Mouse (Mus musculus) stomach, embryonic 14.5 days (tissue): ENCODE data around the gene Letm1. TPM values are rescaled to one million over a fixed set of nuclear protein-coding genes. Genes with fewer than 3 reads are reported as not detected.
A peak's percentile ranks its signal among the peaks of the same experiment; 100 is the strongest.

Source experiments
- ATAC-seq: fragments of 200-750 bp; cut with Nextera tagmentation; 2 replicates; pipeline ENCODE4 v1.8.0; 2017; ENCODE audit warnings: low read depth, moderate TSS enrichment; ENCODE audit not compliant: insufficient number of reproducible peaks, insufficient read depth, low FRiP score
- H3K27ac ChIP-seq: fragments of 300-500 bp; sonication (generic); 2 replicates; pipeline ENCODE4 v1.5.1; 2014; ENCODE audit warnings: mild to moderate bottlenecking, low read length, moderate library complexity, mixed read lengths
- H3K27me3 ChIP-seq: fragments of 300-500 bp; sonication (generic); 2 replicates; pipeline ENCODE4 v1.6.1; 2014; ENCODE audit warnings: low read length, control low read depth, mixed read lengths; ENCODE audit not compliant: control insufficient read depth, insufficient read depth
- H3K36me3 ChIP-seq: fragments of 300-500 bp; sonication (generic); 2 replicates; pipeline ENCODE4 v1.6.1; 2014; ENCODE audit warnings: mild to moderate bottlenecking, control low read depth, low read length, moderate library complexity, mixed read lengths; ENCODE audit not compliant: control insufficient read depth, insufficient read depth
- H3K4me1 ChIP-seq: fragments of 300-500 bp; sonication (generic); 2 replicates; pipeline ENCODE4 v1.6.1; 2014; ENCODE audit warnings: low read length, control low read depth, mixed read lengths; ENCODE audit not compliant: control insufficient read depth, insufficient read depth
- H3K4me2 ChIP-seq: fragments of 300-500 bp; sonication (generic); replicated peaks from 2 replicates; pipeline ENCODE4 v1.6.1; 2014; ENCODE audit warnings: low read depth, low read length, control low read depth
- H3K4me3 ChIP-seq: fragments of 300-500 bp; sonication (generic); 2 replicates; pipeline ENCODE4 v1.5.1; 2014; ENCODE audit warnings: low read depth, low read length, control low read depth
- H3K9ac ChIP-seq: fragments of 300-500 bp; sonication (generic); replicated peaks from 2 replicates; pipeline ENCODE4 v1.6.1; 2014; ENCODE audit warnings: low read depth, mild to moderate bottlenecking, control low read depth, low read length, moderate library complexity, mixed read lengths
- H3K9me3 ChIP-seq: fragments of 300-500 bp; sonication (generic); 2 replicates; pipeline ENCODE4 v1.6.1; 2016; ENCODE audit warnings: low read depth, low read length, control low read depth; ENCODE audit not compliant: control insufficient read depth
- WGBS: fragments of 180-500 bp; shearing (Covaris S2); extraction: QIAGEN DNeasy Blood & Tissue Kit; methylation state at CpG from one replicate; pipeline ENCODE4 v1.1.7; 2014; 5-methylcytosine and 5-hydroxymethylcytosine counted together
- polyA plus RNA-seq: library from polyadenylated mRNA; unstranded; fragments of >200 nt; fragmentation: Nextera tagmentation; extraction: Ambion mirVana; gene quantifications from 2 replicates; pipeline ENCODE4 v1.2.1, GENCODE M21; 2014

Letm1 gene
- polyA plus RNA-seq, 1 experiment from 2014 or later = 43.7 TPM

DNA sequence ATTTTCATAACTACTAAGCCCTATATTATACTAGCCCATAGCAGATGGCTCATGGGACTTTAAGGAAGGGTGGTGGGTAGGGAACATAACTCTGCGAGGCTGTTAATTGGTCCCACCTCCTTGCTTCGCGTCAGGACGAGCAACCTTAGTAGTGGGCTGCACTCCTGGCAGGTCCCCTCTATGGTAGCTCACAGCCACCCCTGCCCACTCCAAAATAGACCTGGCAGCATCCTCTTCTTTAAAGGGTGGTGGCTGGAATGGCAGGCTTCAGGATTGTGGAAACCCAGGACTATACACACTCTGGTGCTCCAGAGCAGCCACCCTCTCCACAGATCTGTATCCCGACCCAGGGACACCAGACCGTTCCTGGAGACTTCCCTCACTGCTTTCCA lies 378 bp upstream of the Letm1 start:
- no peaks in the 10 kb centered on the region for H3K27me3 ChIP-seq
- no peaks in the 10 kb centered on the region for H3K36me3 ChIP-seq
- H3K4me2 ChIP-seq = peak overlapping the region; percentile 92
- peak; percentile 67 for ATAC-seq
- H3K4me3 ChIP-seq = peak overlapping the region; percentile 89
- H3K9me3 ChIP-seq = no peaks in the 10 kb centered on the region
- 16% methylated on average over 6 of the region's 6 CpGs for WGBS
- H3K27ac ChIP-seq = peak overlapping the region; percentile 11; the same call in 1 of the 2 replicates
- H3K4me1 ChIP-seq = peaks cover 12% of the 10 kb centered on the region; the same call in 1 of the 2 replicates
- H3K9ac ChIP-seq = peak overlapping the region; percentile 91

DNA sequence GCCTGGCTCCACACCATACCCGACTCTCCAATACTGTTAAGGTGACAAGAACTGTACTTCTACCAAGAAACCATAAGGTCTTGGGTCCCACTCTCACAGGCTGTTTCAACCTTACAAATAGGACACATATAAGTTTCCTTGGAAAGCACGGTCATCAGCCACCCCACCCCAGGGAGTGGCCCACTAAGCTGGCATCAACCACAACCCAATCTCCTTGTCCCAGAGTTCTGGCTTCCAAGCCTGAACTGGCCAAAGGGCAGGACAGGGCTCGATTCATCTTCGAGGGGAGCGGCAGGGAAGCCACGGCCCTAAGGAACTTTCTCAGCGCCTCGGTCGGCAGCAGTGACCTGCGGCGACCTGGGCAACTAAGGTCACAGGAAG lies 663 bp downstream of the Letm1 start:
- WGBS = 4% methylated on average over 11 of the region's 11 CpGs
- no peaks in the 10 kb centered on the region for H3K9me3 ChIP-seq
- H3K27me3 ChIP-seq = no peaks in the 10 kb centered on the region
- H3K4me3 ChIP-seq = peak overlapping the region; percentile 89
- peak overlapping the region; percentile 92 for H3K4me2 ChIP-seq
- peak overlapping the region; percentile 91 for H3K9ac ChIP-seq
- H3K27ac ChIP-seq = peak overlapping the region; percentile 79; the same call in 1 of the 2 replicates
- peaks cover 12% of the 10 kb centered on the region; the same call in 1 of the 2 replicates for H3K4me1 ChIP-seq
- no peak for ATAC-seq
- H3K36me3 ChIP-seq = no peaks in the 10 kb centered on the region

DNA sequence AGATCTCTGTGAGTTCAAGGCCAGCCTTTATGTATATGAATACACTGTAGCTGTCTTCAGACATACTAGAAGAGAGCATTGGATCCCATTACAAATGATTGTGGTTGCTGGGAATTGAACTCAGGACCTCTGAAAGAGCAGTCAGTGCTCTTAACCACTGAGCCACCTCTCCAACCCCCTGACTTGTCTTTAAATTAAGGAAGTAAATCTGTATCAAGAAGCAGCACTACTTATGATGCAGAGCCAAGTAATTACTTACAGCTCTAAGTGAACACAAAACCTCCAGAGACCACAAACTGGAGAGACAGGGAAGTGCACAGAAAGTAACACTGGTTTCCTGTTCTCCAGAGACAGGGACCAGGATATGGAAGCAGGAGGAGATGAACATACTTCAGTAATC lies 5.4 kb downstream of the Letm1 start:
- no peak overlapping the region for H3K4me3 ChIP-seq
- H3K9me3 ChIP-seq = no peaks in the 10 kb centered on the region
- H3K4me2 ChIP-seq = no peak overlapping the region
- no peak overlapping the region for H3K9ac ChIP-seq
- H3K27ac ChIP-seq = no peak overlapping the region
- ATAC-seq = no peak
- peaks cover 9% of the 10 kb centered on the region; the same call in 1 of the 2 replicates for H3K4me1 ChIP-seq
- peaks cover 5% of the 10 kb centered on the region; the same call in 1 of the 2 replicates for H3K36me3 ChIP-seq
- no peaks in the 10 kb centered on the region for H3K27me3 ChIP-seq

DNA sequence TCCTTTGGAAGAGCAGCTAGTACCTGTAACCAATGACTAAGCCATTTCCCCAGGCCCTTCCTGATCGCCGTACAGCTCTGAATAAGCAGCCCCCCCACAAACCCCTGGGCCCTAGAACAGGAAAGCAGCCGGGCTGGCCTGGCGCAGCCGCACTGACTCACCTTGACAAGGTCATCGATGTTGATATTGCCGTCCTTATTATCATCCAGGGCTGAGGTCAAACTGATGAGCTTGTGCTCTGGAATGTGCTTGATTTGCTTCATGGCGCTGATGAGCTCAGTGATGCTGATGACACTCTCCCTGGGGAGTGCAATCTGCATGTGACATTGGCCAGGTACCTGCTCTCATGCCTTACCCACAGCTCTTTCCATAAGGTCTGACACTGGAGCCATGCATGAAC lies 39.1 kb downstream of the Letm1 start:
- H3K9me3 ChIP-seq = no peaks in the 10 kb centered on the region
- no peak overlapping the region for H3K27ac ChIP-seq
- no peaks in the 10 kb centered on the region for H3K27me3 ChIP-seq
- no peak overlapping the region for H3K4me3 ChIP-seq
- no peak for ATAC-seq
- H3K4me2 ChIP-seq = no peak overlapping the region
- no peaks in the 10 kb centered on the region for H3K4me1 ChIP-seq
- H3K9ac ChIP-seq = no peak overlapping the region
- 90% methylated on average over 8 of the region's 8 CpGs for WGBS
- H3K36me3 ChIP-seq = peaks cover 44% of the 10 kb centered on the region

DNA sequence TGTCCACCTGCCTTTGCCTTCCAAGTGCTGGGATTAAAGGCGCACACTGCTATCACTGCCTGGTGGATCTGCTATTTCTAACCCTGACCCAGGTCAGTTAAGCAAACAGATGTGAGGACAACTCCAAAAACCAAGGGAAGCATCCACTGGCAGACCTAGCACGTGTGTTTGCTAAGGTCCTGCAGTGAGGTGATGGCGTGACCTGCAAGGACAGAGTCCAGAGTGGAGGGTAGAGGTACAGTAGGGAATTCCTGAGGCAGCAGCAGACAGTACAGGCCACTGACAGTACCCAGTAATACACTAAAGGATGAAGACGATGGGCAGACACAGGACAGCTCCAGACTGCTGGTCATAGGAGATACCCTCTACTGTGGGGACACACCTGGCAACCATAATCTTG lies 42.1 kb downstream of the Letm1 start:
- WGBS = 91% methylated on average over 4 of the region's 4 CpGs
- H3K4me2 ChIP-seq = no peak overlapping the region
- H3K9me3 ChIP-seq = no peaks in the 10 kb centered on the region
- H3K4me3 ChIP-seq = no peak overlapping the region
- peaks cover 18% of the 10 kb centered on the region for H3K36me3 ChIP-seq
- H3K4me1 ChIP-seq = no peaks in the 10 kb centered on the region
- no peak overlapping the region for H3K9ac ChIP-seq
- ATAC-seq = no peak
- H3K27me3 ChIP-seq = no peaks in the 10 kb centered on the region
- H3K27ac ChIP-seq = no peak overlapping the region

DNA sequence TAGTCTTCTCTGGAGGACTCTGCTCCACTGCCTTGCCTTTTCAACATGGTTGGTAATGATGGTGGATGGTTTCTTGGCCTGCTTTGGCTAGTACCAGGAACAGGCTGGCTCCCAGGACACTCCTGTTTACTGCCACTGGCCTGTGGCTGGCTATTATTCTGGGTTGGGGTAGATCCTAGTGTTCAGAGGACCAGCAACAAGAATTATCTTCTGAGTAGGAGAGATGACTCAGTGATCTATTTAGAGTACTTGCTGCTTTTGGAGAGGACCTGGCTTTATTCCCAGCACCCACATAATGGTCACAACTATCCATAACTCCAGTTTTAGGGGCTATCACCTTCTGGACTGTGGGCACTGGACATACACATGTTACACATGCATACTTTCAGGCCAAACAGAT lies 44.3 kb downstream of the Letm1 start:
- Histone ChIP-seq H3K27me3 (no peaks in the 10 kb centered on the region), H3K4me1 (no peaks in the 10 kb centered on the region), H3K9ac (no peak overlapping the region), H3K4me3 (no peak overlapping the region), H3K27ac (no peak overlapping the region), H3K4me2 (no peak overlapping the region), H3K36me3 (peaks cover 8% of the 10 kb centered on the region), H3K9me3 (no peaks in the 10 kb centered on the region)
- no peak for ATAC-seq

DNA sequence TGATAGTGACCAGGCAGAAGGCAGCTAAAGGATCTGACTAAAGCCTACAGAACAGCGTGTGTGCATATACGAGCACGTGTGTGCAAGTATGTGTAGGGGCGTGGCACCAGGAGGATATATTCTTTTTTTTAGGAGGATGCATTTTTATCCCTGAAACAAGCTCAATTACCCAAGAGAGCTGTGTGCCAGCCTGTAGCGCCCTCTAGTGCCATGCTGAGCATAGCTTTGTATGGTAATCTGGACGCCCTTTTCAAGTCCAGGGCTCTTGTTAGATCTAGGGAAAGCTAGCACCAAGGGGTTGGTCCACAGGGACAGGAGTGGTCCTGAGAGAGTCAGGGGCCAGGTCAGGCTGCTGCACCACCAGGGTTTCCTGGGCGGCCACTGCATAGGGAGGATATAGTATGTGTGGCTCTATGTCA lies 44.7 kb downstream of the Letm1 start:
- H3K27ac ChIP-seq = no peak overlapping the region
- WGBS = 19% methylated on average over 7 of the region's 7 CpGs
- no peak overlapping the region for H3K4me3 ChIP-seq

DNA sequence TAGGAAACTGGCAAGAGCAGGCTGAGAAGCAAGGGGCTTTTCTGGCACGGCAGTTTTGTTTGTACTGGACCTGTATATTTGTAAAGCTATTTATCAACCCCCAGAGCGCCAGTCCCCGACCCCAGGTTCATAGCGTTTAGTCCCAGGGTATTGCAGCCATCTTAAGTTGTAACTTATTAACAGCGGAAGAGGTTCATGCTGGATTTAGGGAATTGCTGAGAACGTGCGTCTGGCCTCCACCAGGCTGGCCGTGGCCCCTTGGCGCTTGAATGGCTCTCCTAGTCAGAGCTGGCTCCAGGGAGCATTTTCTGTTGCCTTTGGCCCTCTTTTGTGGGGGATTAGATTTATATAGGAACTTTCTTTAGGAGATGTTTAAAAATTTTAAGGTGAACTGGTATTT lies 46.4 kb downstream of the Letm1 start:
- 44% methylated on average over 9 of the region's 9 CpGs for WGBS
- no peak for ATAC-seq
- no peaks in the 10 kb centered on the region for H3K9me3 ChIP-seq
- H3K4me3 ChIP-seq = no peak overlapping the region
- H3K9ac ChIP-seq = no peak overlapping the region
- no peak overlapping the region for H3K4me2 ChIP-seq
- no peaks in the 10 kb centered on the region for H3K27me3 ChIP-seq
- no peak overlapping the region for H3K27ac ChIP-seq
- H3K4me1 ChIP-seq = no peaks in the 10 kb centered on the region
- peaks cover 9% of the 10 kb centered on the region; the same call in 1 of the 2 replicates for H3K36me3 ChIP-seq

More for the DNA sequence above, 44.7 kb downstream of the Letm1 start:
- peaks cover 8% of the 10 kb centered on the region; the same call in 1 of the 2 replicates for H3K36me3 ChIP-seq
- H3K4me2 ChIP-seq = no peak overlapping the region
- no peaks in the 10 kb centered on the region for H3K9me3 ChIP-seq
- H3K4me1 ChIP-seq = no peaks in the 10 kb centered on the region
- peak; percentile 64; the same call in 1 of the 2 replicates for ATAC-seq
- H3K9ac ChIP-seq = no peak overlapping the region
- no peaks in the 10 kb centered on the region for H3K27me3 ChIP-seq

DNA sequence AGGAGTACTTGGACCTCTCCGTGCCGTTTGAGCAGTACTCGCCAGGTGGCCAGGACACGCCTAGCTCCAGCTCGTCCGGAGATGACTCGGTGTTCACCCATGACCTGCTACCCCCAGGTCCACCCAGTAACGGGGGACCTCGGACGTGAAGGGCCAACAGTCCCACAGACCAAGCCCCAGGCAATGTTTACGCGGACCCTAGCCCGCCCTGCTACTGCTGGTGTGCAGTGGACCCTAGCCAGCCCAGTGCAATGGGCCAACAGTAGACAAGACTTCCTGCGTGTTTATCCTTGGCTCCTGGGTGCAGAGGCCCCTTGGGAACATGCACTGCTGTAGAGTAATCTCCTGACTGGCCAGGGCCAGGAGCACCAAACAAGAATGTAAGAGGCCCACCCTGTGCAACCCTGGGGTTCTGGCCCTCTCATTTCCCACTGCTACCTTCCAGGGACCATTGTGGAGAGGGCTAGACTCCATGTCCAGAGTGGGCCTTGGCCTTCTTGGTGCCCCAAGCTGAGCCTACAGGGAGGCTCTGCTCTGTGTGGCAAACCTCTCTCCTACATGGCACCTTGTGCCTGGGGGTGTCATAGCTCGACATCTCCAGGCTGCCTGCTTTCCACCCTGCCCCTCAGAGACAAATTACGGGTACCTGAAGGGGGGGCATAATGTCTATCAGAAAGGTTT lies 47.1 kb downstream of the Letm1 start:
- no peak overlapping the region for H3K9ac ChIP-seq
- ATAC-seq = no peak
- peaks cover 10% of the 10 kb centered on the region; the same call in 1 of the 2 replicates for H3K36me3 ChIP-seq
- H3K4me3 ChIP-seq = no peak overlapping the region
- 76% methylated on average over 16 of the region's 16 CpGs for WGBS
- H3K4me2 ChIP-seq = no peak overlapping the region
- no peaks in the 10 kb centered on the region for H3K4me1 ChIP-seq
- H3K27ac ChIP-seq = no peak overlapping the region
- no peaks in the 10 kb centered on the region for H3K9me3 ChIP-seq
- no peaks in the 10 kb centered on the region for H3K27me3 ChIP-seq
